12 mouse cellular contexts compared by ENCODE assay signal in the genomic region with DNA sequence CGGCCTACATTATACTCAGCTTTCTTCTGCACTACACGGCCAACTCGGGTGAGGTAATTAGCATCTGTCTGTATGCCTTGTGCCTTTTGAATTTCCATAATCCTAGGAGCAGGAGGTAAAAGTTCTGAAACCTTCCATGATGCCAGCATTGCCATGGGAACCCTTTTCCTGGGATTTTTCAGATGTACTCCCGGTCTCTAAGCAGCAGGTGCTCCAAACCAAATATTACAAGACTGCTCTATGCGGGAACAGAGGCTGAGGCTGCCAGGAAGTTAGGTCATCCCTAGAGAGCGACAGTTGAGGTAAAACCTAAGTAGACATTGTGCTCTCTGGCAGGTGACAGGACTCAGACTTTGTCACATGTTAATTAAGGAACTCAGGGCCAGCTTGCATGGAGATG.
"Had no signal": no experiment of that assay in that cellular context is flagged by ENCODE, and none has a peak within 500 bp of the region (broad histone marks: within the 10 kb centered on the region; RNA-seq: fewer than 3 reads in every experiment).

No protein-coding gene starts in this region.

- H3K9ac ChIP-seq: intestine, embryonic 15.5 days; limb, embryonic 12.5 days; liver, embryonic 14.5 days; neural tube, embryonic 12.5 days had no signal

- DNase-seq: kidney, adult 18-20 months; kidney, postnatal 10 days; kidney, postnatal 4 days; liver; lung, adult 18-20 months; retina, postnatal 1 day; right cerebral cortex, postnatal 14 days; thymus, postnatal 36 days had no signal

- H3K9me3 ChIP-seq: intestine, embryonic 15.5 days; limb, embryonic 12.5 days; neural tube, embryonic 12.5 days had no signal

- ATAC-seq: intestine, embryonic 15.5 days had no signal

- H3K4me2 ChIP-seq: intestine, embryonic 15.5 days; limb, embryonic 12.5 days; neural tube, embryonic 12.5 days had no signal

- H3K4me1 ChIP-seq: intestine, embryonic 15.5 days; neural tube, embryonic 12.5 days had no signal

- H3K27ac ChIP-seq: intestine, embryonic 15.5 days; limb, embryonic 12.5 days; liver, embryonic 14.5 days; neural tube, embryonic 12.5 days had no signal

- H3K4me3 ChIP-seq: intestine, embryonic 15.5 days; limb, embryonic 12.5 days; neural tube, embryonic 12.5 days had no signal

- H3K27me3 ChIP-seq: intestine, embryonic 15.5 days; limb, embryonic 12.5 days; neural tube, embryonic 12.5 days had no signal

- H3K36me3 ChIP-seq: intestine, embryonic 15.5 days; limb, embryonic 12.5 days; neural tube, embryonic 12.5 days had no signal
